Mouse (Mus musculus) limb, embryonic 10.5 days (tissue): Measurements from ENCODE around the gene Bard1. TPM values are rescaled to one million over a fixed set of nuclear protein-coding genes. Genes with fewer than 3 reads are reported as not detected.
A peak's percentile ranks its signal among the peaks of the same experiment; 100 is the strongest.

Source experiments
- DNase-seq: peaks from one replicate; pipeline ENCODE4 v3.0.0-alpha.2; 2017; ENCODE audit warnings: low spot score
- H3K27ac ChIP-seq: fragments of 300-500 bp; sonication (generic); 2 replicates; pipeline ENCODE4 v1.5.1; 2016; ENCODE audit warnings: mild to moderate bottlenecking
- H3K27me3 ChIP-seq: fragments of 300-500 bp; sonication (generic); 2 replicates; pipeline ENCODE4 v1.6.1; 2016; ENCODE audit warnings: low read depth, mild to moderate bottlenecking; ENCODE audit not compliant: poor library complexity, severe bottlenecking
- H3K36me3 ChIP-seq: fragments of 300-500 bp; sonication (generic); 2 replicates; pipeline ENCODE4 v1.6.1; 2016; ENCODE audit warnings: mild to moderate bottlenecking, moderate library complexity
- H3K4me1 ChIP-seq: fragments of 300-500 bp; sonication (generic); 2 replicates; pipeline ENCODE4 v1.6.1; 2016
- H3K4me3 ChIP-seq: fragments of 300-500 bp; sonication (generic); 2 replicates; pipeline ENCODE4 v1.5.1; 2016; ENCODE audit warnings: mild to moderate bottlenecking, moderate library complexity
- H3K9me3 ChIP-seq: fragments of 300-500 bp; sonication (generic); replicated peaks from 2 replicates; pipeline ENCODE4 v1.6.1; 2016; ENCODE audit warnings: mild to moderate bottlenecking
- WGBS: fragments of 180-500 bp; shearing (Covaris S2); methylation state at CpG from one replicate; pipeline ENCODE4 v1.1.7; 2016; 5-methylcytosine and 5-hydroxymethylcytosine counted together
- polyA plus RNA-seq: library from polyadenylated mRNA; unstranded; fragments of >200 nt; fragmentation: Nextera tagmentation; extraction: Ambion mirVana; gene quantifications from 2 replicates; pipeline ENCODE4 v1.2.1, GENCODE M21; 2016

Gene Bard1
- polyA plus RNA-seq, 1 experiment from 2014 or later, result 3.1 TPM

DNA sequence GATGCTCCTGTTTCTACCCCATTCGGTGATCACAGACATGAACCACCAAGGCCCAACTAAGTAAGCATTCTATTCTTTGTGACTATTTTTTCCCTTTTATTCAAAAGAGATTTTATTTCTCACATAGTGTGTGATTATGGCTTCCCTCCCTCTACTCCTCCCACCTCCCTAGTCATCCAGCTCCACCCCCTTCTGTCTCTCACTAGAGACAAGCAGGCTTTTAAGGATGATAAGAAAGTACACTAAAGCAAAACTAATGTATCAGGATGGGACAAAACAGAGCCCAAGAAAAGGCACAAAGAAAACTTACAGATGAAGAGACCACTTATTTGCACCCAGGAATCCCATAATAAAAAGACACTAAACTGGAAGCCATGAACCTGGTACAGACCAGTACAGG is 6.9 kb downstream of the Bard1 start:
- no peak for DNase-seq
- no peaks in the 10 kb centered on the region for H3K9me3 ChIP-seq
- H3K27me3 ChIP-seq, result no peaks in the 10 kb centered on the region
- H3K4me3 ChIP-seq, result no peak overlapping the region
- H3K36me3 ChIP-seq, result peaks cover 15% of the 10 kb centered on the region
- WGBS, result 97% methylated on average over 1 of the region's 1 CpGs
- H3K4me1 ChIP-seq, result peaks cover 10% of the 10 kb centered on the region
- H3K27ac ChIP-seq, result no peak overlapping the region

DNA sequence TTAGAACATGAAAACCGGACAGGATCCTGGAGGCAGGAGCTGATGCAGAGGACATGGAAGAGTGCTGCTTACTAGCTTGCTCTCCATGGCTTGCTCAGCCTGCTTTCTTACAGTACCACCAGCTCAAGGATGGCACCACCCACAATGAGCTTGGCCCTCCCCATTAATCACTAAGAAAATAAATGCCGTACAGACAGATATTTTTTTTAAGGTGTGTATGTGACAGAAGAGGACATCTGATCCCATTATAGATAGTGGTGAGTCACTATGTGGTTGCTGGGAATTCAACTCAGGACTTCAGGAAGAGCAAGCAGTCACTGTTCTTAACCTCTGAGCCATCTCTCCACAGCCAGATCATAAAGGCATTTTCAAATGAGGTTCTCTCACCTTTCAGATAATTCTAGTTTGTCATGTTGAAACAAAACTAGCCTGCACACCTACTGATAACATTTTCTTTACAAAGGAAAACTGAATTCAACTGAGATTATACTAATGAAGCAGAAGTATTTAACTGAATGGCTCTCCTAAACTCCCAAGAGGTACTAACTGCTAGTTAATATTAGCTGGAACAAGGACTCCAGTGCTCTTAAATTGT is 7.6 kb downstream of the Bard1 start:
- H3K4me3 ChIP-seq, result no peak overlapping the region
- WGBS, result 94% methylated on average over 2 of the region's 2 CpGs
- DNase-seq, result no peak
- H3K4me1 ChIP-seq, result peaks cover 6% of the 10 kb centered on the region
- no peaks in the 10 kb centered on the region for H3K9me3 ChIP-seq
- no peaks in the 10 kb centered on the region for H3K27me3 ChIP-seq
- peaks cover 15% of the 10 kb centered on the region for H3K36me3 ChIP-seq
- no peak overlapping the region for H3K27ac ChIP-seq

DNA sequence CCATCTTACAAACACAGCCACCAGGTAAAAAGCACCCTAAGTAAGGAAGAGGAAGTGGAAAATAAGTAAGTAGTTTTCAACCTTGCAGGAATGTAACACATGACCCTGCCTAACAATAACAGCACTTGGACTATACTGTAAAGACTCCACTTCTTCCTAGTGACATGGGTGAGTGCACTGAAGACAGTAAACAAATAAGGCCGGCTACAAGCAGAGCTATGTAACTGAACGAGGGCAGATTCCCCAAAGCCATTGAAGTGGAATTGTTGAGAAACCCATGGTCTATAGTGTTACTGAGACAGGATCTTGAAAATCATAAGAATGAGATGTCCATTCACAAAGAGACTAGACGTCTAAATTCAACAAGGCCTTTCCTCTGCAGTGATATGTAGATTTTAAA is 27.3 kb downstream of the Bard1 start:
- no peak for DNase-seq
- no peak overlapping the region for H3K27ac ChIP-seq
- no peaks in the 10 kb centered on the region for H3K9me3 ChIP-seq
- 86% methylated on average over 3 of the region's 3 CpGs for WGBS
- no peak overlapping the region for H3K4me3 ChIP-seq
- H3K4me1 ChIP-seq, result no peaks in the 10 kb centered on the region
- H3K27me3 ChIP-seq, result no peaks in the 10 kb centered on the region
- peaks cover 35% of the 10 kb centered on the region for H3K36me3 ChIP-seq

DNA sequence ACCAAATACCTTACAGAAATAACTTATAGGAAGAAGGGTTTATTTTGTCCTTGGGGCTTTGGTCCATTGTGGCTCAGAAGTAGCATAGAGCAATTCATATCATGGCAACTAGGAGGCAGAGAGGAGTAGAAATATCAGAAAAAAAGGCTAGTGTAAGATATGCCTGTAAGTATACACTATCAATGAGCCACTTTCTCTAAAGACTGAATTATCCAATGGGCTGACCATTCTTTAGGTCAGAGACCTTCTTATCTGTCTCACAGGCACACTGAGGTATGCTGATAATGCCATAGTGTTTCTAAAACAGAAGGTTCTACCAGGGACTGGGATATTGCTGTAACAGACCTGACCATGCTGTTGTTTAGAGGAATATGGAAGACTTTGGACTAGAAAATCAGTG is 32.2 kb downstream of the Bard1 start:
- no peaks in the 10 kb centered on the region for H3K27me3 ChIP-seq
- H3K27ac ChIP-seq, result no peak overlapping the region
- no peak for DNase-seq
- H3K36me3 ChIP-seq, result peaks cover 45% of the 10 kb centered on the region
- no peaks in the 10 kb centered on the region for H3K9me3 ChIP-seq
- no peaks in the 10 kb centered on the region for H3K4me1 ChIP-seq
- no peak overlapping the region for H3K4me3 ChIP-seq

DNA sequence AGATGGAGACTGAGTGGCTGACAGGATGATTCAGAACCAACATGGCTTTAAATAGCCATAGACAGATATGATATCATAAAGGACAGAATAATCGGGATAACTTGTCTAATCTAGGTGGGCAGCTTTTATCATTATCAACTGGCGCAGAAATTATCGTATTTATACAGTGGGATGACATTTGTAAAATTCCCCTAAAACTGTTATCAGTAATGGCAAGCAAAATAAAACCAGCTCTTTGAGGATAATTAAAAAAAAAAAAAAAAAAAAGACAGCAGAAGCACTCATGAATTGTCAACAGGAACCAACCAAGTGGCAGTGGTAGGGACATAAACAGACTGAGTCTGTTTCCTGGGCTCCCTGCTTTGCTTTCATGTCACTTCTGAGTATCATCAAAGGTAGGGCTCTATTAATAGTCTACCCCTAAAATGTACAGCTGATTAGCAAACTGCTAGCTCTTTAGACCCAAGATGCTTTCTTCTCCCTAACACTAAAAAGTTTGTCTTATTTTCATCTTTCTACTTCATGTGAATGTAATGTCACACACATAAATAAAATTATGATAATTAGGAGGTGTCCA is 34.1 kb downstream of the Bard1 start:
- WGBS, result 93% methylated on average over 3 of the region's 3 CpGs
- peaks cover 46% of the 10 kb centered on the region for H3K36me3 ChIP-seq
- no peak for DNase-seq
- no peak overlapping the region for H3K27ac ChIP-seq
- H3K4me1 ChIP-seq, result no peaks in the 10 kb centered on the region
- H3K27me3 ChIP-seq, result no peaks in the 10 kb centered on the region
- H3K4me3 ChIP-seq, result no peak overlapping the region
- no peaks in the 10 kb centered on the region for H3K9me3 ChIP-seq

DNA sequence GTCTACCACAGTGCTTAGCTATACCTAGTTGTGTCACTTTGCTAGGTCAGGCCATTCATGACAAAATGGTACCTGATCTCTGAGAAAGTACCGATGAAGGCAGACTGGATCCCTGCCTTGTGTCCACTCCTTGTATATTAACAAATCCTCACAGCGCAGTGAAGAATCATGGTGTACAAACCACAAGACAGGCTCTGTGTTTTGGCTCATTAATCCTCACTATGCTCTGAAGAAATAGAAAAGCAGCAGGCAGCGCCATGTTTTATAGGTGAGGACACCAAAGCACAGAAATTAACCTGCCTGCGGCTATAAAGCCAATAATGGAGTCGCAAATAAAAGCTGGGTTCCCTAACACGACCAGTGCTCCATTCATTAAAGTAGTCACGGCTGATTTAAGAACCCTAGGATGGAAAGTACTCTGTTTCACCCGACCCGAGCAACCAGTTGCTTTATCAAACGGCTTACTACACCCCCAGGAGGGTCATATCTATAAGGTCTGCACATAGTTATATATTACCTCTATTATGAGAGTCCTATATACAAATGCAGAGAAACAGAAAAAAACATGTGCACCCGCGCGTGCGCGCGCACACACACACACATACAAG is 39.0 kb downstream of the Bard1 start:
- 90% methylated on average over 16 of the region's 16 CpGs for WGBS
- Histone ChIP-seq H3K4me1 (no peaks in the 10 kb centered on the region), H3K36me3 (peaks cover 41% of the 10 kb centered on the region)

DNA sequence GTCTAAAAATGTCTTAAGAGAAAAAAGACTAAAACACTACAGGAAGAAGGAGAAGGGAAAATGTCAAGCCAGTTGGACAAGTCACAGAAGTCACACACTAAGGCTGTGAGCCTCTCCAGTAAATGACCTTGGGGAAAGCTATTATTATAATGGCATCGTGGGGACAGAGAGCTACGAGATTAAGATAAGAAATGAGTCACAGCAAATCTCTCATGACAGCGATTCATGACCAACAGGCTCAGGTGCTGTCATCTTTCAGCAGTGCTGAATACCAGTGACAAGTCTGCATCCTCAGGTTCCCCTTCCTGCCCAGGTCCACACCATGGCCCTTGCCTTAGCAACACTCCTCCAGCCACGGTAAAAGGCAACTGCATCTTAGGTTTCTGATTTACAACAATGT is 46.8 kb downstream of the Bard1 start:
- WGBS, result 89% methylated on average over 4 of the region's 4 CpGs
- H3K27me3 ChIP-seq, result no peaks in the 10 kb centered on the region

More for the DNA sequence above, 39.0 kb downstream of the Bard1 start:
- DNase-seq, result no peak
- Histone ChIP-seq H3K27ac (no peak overlapping the region), H3K4me3 (no peak overlapping the region), H3K9me3 (no peaks in the 10 kb centered on the region), H3K27me3 (no peaks in the 10 kb centered on the region)

DNA sequence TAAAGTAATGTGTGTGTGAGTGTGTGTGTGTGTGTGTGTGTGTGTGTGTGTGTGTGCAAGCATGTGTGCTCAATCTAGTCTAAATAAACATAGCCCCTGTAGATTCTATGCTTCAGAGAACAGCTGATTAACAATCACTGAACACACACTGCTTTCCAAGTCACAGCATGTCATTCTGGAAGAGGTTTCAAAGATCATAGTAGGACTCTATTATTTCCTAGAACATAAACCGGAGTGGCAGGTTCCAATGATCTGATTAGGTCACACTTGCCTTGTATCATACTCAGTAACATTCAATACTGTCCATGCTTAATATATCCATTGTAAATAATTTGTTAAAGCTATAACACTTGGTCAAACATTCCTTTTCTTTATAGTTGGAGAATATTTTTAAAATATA is 47.5 kb downstream of the Bard1 start:
- Histone ChIP-seq H3K4me3 (no peak overlapping the region), H3K4me1 (no peaks in the 10 kb centered on the region), H3K27me3 (no peaks in the 10 kb centered on the region), H3K36me3 (peaks cover 37% of the 10 kb centered on the region), H3K27ac (no peak overlapping the region), H3K9me3 (no peaks in the 10 kb centered on the region)
- 95% methylated on average over 1 of the region's 1 CpGs for WGBS
- no peak for DNase-seq

More for the DNA sequence above, 46.8 kb downstream of the Bard1 start:
- H3K9me3 ChIP-seq, result no peaks in the 10 kb centered on the region
- no peak overlapping the region for H3K4me3 ChIP-seq
- no peaks in the 10 kb centered on the region for H3K4me1 ChIP-seq
- H3K36me3 ChIP-seq, result peaks cover 33% of the 10 kb centered on the region
- no peak for DNase-seq
- H3K27ac ChIP-seq, result no peak overlapping the region

DNA sequence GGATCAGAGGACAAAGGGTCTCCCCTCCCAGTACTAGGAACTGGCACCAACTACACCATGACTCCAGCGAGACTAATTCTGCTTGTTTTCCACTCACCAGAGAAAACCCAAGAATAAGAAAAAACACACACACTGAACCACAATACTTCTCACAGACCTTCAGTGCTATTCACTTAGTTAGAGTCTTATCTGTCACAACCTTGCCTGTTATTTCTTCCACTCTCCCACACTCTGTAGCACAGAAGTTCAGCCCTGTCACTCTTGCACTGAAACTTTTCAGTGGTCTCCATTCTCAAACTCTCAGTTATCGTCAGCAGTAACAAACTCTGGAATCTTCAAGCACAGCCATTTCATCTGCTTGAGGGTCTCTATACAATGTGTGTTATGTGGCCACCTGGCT is 50.2 kb downstream of the Bard1 start:
- Histone ChIP-seq H3K9me3 (no peaks in the 10 kb centered on the region), H3K27me3 (no peaks in the 10 kb centered on the region), H3K4me3 (no peak overlapping the region), H3K27ac (no peak overlapping the region), H3K4me1 (no peaks in the 10 kb centered on the region), H3K36me3 (peaks cover 32% of the 10 kb centered on the region)
- no peak for DNase-seq
- 93% methylated on average over 2 of the region's 2 CpGs for WGBS

DNA sequence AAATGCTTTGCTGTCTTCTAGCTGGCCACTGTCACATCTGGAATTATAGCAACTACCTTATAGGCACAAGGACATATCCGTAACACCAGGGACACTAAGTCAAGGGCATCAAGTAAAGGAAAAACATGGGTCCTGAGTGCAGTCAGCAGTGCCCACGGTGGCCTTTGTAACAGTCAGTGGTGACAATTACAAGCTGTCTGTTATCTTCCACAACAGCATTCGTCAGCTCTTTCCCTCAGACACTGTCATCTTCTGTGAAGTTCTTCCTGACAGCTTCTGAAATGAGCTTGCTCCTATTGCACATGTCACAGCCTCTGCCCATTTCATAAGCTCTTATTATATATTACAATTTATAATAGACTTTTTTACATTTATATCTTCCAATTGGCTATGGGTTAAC is 50.7 kb downstream of the Bard1 start:
- WGBS, result 91% methylated on average over 3 of the region's 3 CpGs
- H3K4me1 ChIP-seq, result no peaks in the 10 kb centered on the region
- no peak overlapping the region for H3K4me3 ChIP-seq
- no peaks in the 10 kb centered on the region for H3K27me3 ChIP-seq
- no peak overlapping the region for H3K27ac ChIP-seq
- H3K36me3 ChIP-seq, result peaks cover 35% of the 10 kb centered on the region
- H3K9me3 ChIP-seq, result no peaks in the 10 kb centered on the region
- no peak for DNase-seq

DNA sequence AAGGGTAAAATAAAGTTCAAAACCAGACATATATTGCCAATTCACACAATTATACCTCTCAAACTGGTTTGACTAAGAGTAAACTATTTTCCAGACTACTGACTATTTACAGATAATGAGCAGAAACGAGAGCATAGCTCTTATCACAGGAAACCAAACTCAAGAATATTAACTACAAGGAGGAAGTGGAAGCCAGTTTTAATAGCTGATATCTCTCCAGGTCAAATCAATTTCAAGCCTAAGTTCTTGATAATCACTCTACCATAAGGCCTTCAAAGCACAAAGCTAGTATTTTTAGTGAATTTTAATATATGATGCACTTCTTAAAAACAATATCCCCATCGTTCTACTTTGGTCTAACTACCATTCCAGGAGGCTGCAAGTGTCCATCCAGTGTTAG is 57.8 kb downstream of the Bard1 start:
- Histone ChIP-seq H3K4me1 (no peaks in the 10 kb centered on the region), H3K27ac (no peak overlapping the region), H3K36me3 (peaks cover 24% of the 10 kb centered on the region), H3K27me3 (no peaks in the 10 kb centered on the region), H3K4me3 (no peak overlapping the region), H3K9me3 (no peaks in the 10 kb centered on the region)
- WGBS, result 84% methylated on average over 2 of the region's 2 CpGs
- DNase-seq, result no peak

DNA sequence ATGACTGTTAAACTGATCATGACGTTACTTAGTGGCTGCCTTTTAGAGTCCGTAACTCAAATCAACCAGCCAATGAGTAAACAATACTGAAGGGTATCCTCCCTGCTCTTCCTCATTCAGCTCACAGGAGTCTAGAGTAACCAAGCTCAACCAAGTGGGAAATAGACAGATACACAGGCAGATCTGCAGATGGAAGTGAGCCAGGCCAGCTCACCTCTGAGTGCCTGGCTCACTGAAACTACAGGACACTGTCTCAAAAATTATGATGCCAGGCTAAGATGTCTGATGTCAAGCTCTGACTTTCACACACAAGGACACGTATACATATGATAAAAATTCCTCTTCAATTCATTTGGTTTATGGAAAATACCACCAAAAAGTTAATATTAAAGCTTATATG is 59.0 kb downstream of the Bard1 start:
- WGBS, result 91% methylated on average over 3 of the region's 3 CpGs

DNA sequence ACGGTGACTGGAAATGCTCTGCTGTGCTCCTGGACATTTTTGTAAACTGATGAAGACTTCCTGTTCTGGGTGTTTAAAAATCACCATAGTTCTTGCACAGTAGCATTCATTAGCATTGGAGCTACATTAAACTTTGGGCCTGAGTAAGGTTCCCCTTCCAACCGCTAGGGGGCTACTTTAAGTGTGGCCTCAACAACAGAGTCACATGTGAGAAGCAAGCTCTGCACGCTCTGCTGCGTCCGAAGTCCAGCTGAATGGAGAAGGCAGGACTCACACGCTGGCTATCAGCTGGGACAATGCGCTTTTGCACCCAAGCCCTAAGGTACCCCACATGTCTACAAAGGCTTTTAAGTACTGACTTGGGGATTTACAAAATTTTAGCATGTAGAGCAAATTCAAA is 65.9 kb downstream of the Bard1 start:
- Histone ChIP-seq H3K4me3 (no peak overlapping the region), H3K4me1 (no peaks in the 10 kb centered on the region), H3K9me3 (no peaks in the 10 kb centered on the region), H3K27ac (no peak overlapping the region), H3K36me3 (peaks cover 4% of the 10 kb centered on the region; the same call in 1 of the 2 replicates), H3K27me3 (no peaks in the 10 kb centered on the region)
- 71% methylated on average over 7 of the region's 7 CpGs for WGBS
- peak; percentile 41 for DNase-seq

More for the DNA sequence above, 59.0 kb downstream of the Bard1 start:
- no peak overlapping the region for H3K4me3 ChIP-seq
- no peak overlapping the region for H3K27ac ChIP-seq
- H3K4me1 ChIP-seq, result no peaks in the 10 kb centered on the region
- H3K27me3 ChIP-seq, result no peaks in the 10 kb centered on the region
- DNase-seq, result no peak
- peaks cover 21% of the 10 kb centered on the region for H3K36me3 ChIP-seq
- H3K9me3 ChIP-seq, result no peaks in the 10 kb centered on the region
